Mouse (Mus musculus) embryonic fibroblast, embryonic 13.5 days (primary cell): ENCODE measurements around the gene Usp31.

Experiments
- CTCF ChIP-seq: IDR thresholded peaks from 2 replicates; pipeline ENCODE4 v1.5.1; 2011; ENCODE audit warnings: mild to moderate bottlenecking, control low read depth, low read length, moderate library complexity, borderline replicate concordance; ENCODE audit not compliant: insufficient read depth
- POLR2A ChIP-seq: IDR thresholded peaks from 2 replicates; pipeline ENCODE4 v1.6.1; 2011; ENCODE audit warnings: low read depth, mild to moderate bottlenecking, control low read depth, low read length, moderate library complexity

GRCm38 (mm10) chr7:121699218-121699617, 7.8 kb downstream of the Usp31 start:
- TF ChIP-seq CTCF, result no peak
- TF ChIP-seq POLR2A, result no peak
